Mouse (Mus musculus) left cerebral cortex, adult 2 months (tissue): Measurements from ENCODE around the gene Nudt22. TPM values are rescaled to one million over a fixed set of nuclear protein-coding genes. Genes with fewer than 3 reads are reported as not detected.

Experiments
- DNase-seq, 2 experiments: peaks; one replicate each; pipeline ENCODE4 v3.0.0; 2021 to 2022; ENCODE audit warnings: low spot score in 2 of 2, mixed read lengths in 1 of 2; ENCODE audit errors: extremely low spot score in 1 of 2
- H3K27ac ChIP-seq: fragments of 200-600 bp; 2 replicates; pipeline ENCODE4 v1.8.1; 2022
- H3K4me3 ChIP-seq: fragments of 200-600 bp; 2 replicates; pipeline ENCODE4 v1.8.1; 2022
- CTCF ChIP-seq: fragments of 200-600 bp; IDR thresholded peaks from 2 replicates; pipeline ENCODE4 v1.8.1; 2022; ENCODE audit warnings: antibody characterized with exemption, mild to moderate bottlenecking, moderate library complexity
- intact Hi-C: fragments of 180-260 bp; cut with DNase I; formaldehyde crosslinking; loops from one replicate; pipeline ENCODE4 v1.15.1; 2025
- long read RNA-seq, 2 experiments: library from polyadenylated mRNA; stranded (forward); transcript quantifications; one replicate each; pipeline ENCODE4 v2.0.0; 2021; ENCODE audit warnings: borderline mapping rate in 2 of 2
- total RNA-seq, 2 experiments: library from RNA; stranded (reverse); gene quantifications; 2 replicates each; pipeline ENCODE4 v1.2.3; 2021

Gene Nudt22
- total RNA-seq, result 10 to 100 TPM; 15.8 to 16.8 TPM
- long read RNA-seq, experiment 1, transcript Nudt22-201 (6 exons, 1,000 nt), result major isoform, 6 of 7 reads
- long read RNA-seq, experiment 1, partial matches to known transcripts, result 1 of 7 reads
- long read RNA-seq, experiment 1, other reads (novel, unspliced or antisense), result 0 of 7 reads
- long read RNA-seq, experiment 2, partial matches to known transcripts, result 2 of 4 reads
- long read RNA-seq, experiment 2, other reads (novel, unspliced or antisense), result 0 of 4 reads

DNA sequence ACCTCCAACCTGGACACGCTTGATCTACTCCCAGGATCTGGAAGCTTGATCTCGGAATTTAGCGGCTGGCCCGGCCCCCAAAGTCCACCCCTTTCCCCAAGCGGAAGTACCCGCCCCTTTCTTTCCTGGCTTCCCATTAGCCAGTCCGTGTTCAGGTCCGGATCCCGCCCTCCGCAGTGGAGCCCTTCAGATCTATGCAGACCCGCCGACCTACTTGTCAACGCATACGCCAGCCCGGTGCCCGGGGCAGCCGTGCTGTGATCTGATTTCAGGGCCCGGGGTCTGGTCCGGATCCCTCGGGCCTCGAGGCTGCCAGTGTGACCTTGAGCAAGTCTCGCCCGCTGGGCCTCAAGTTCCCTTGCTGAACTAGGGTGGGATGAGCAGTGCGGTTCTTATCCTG is at the start of gene Nudt22, which contains the start of gene Trpt1:
Nudt22 (minus strand) TSS at position 112 of the 400 bp plus-strand sequence.
Trpt1 (plus strand) TSS at position 126 of the 400 bp plus-strand sequence.
- peak within 1 kb of the TSS; percentile 89 for H3K27ac ChIP-seq
- H3K4me3 ChIP-seq, result peak within 1 kb of the TSS; percentile 89
- intact Hi-C loops, result loop anchor here (2.0 kb wide), 1 partner anchor 23 kb away; the partner anchor contains the start of gene Fermt3
- TF ChIP-seq CTCF, result no peak
- DNase-seq, result peak; percentile 79 to 80

DNA sequence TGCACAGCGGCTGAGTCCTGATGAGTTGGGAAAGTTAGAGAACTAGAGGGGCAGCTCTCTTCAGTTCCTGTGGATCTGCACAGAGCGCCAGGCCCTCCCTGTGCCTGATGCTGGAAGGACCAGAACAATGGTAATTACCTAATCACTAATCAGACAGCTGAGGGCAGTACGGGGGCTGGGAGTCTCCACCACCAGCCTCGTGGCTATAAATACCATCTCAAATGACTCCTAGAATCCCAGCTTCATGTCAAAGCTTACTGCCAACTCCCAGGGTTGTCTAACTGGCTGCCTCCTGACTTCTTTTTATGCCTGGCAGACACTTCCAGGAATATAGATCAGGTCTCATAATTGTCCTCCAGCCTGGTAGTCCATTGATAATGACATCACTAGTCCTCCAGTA is 48.8 kb upstream of the Nudt22 start:
- DNase-seq, result no peak
- TF ChIP-seq CTCF, result no peak
- intact Hi-C loops, result no loop called here
- Histone ChIP-seq H3K27ac (no peak overlapping the region), H3K4me3 (no peak overlapping the region)

DNA sequence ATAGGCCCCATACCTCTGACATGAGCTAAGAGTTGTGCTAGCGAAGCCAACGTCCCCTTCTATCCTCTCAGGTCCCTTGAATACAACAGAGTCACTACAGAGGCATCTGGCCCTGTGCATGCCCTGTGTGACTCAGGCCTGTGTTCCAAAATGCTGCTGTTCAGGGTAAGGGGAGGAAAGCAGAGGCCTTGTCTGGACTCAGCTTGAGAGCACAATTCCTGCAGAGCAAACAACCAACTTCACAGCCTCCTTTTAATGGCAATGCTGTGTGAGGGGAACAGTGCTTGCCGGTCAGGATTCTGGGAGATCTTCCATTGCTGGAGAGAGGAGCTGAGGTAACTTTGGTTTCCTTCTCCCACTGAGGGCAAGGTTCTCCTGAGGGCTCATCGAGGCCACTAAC is 48.4 kb upstream of the Nudt22 start:
- no peak overlapping the region for H3K4me3 ChIP-seq
- DNase-seq, result no peak
- H3K27ac ChIP-seq, result no peak overlapping the region
- intact Hi-C loops, result no loop called here
- no peak for TF ChIP-seq CTCF

DNA sequence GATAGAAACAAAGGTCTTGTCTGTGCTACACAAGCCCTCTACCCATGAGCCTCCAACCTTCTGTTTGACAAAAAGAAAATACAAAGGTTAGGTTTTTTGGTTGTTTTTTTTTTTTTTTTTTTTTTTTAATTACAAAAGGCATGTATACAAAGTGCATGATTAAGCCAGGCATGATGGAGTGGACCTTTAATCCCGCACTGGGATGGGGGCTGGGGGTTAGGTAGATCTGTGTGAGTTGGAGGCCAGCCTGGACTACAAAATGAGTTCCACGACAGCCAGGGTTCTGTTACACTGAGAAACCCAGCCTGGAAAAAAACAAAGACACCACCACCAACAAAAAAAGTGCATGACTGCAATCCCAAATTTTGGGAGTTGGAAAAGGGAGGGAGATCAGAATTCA is 45.3 kb upstream of the Nudt22 start:
- no peak for TF ChIP-seq CTCF
- Histone ChIP-seq H3K4me3 (no peak overlapping the region), H3K27ac (no peak overlapping the region; the same call in 1 of the 2 replicates)
- intact Hi-C loops, result no loop called here
- DNase-seq, result no peak

DNA sequence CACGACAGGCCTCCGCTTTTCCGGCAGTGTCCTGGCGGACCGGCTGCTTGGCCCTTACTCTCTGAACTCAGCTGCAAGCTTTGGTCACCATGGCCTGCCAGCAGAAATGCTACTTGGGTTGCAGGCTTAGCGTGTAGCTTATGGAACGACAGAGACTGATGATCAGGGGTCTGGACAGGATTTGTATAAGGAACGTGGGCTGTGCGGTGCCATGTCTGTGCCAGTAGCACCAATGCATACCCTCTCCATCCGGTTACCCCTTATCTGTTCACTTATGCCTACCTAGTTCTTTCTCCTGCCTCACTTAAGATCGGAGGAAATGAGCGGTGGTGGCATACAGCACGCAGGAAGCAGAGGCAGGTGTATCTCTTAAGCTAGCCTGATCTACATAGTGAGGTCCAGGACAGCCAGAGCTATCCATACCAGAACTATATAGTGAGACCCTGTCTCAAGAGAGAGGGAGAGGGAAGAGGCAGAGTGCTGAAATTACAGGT is 44.8 kb upstream of the Nudt22 start:
- no peak for TF ChIP-seq CTCF
- DNase-seq, result no peak
- intact Hi-C loops, result no loop called here
- Histone ChIP-seq H3K4me3 (peak overlapping the region; percentile 60), H3K27ac (peak overlapping the region; percentile 98)

DNA sequence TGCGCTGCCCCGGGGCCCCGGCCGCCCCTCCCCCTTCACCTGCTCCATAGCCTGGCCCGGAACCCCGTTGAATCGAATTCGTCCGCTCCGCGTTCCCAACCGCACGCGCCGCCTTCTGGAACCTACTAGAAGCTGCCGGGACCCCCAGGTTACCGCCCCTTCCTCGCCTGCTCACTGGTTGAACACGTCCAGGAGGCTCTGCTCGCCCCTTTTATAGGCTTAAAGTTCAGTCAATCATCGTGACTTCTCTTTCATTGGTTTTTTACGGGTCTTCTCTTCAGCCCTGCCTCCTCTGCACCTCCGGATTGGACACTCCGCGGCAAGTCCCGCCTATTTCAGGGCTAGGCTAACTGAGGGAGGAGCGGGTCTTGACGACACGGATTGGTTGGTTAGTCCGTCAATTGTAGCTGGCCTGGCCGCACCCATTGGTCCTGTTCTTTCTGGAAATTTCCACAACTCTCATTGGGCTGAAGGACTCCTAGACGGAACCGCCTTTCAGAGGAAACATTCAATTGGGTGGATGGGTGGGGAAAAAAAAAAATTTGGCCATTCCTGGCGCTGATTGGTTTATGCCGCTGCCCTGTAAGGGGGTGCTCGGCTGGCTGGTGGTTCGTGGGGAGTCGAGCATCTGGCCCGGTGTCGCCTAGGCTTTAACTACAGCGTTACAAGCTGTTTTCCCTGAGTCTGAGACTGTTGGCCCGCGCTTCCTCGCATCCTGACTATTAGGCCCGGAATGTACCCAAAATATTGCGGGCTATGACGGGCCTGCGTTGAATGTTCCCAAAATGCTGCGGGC is 44.1 kb upstream of the Nudt22 start, which contains the start of gene Stip1:
Stip1 (minus strand) TSS at position 127 of the 796 bp plus-strand sequence.
- H3K27ac ChIP-seq, result peak within 1 kb of the TSS; percentile 98
- H3K4me3 ChIP-seq, result peak within 1 kb of the TSS; percentile 88
- TF ChIP-seq CTCF, result peak; percentile 40
- intact Hi-C loops, result loop anchor here (5.0 kb wide), 1 partner anchor 118 kb away; the partner anchor contains the start of gene Esrra
- peak; percentile 97 to 99 for DNase-seq

DNA sequence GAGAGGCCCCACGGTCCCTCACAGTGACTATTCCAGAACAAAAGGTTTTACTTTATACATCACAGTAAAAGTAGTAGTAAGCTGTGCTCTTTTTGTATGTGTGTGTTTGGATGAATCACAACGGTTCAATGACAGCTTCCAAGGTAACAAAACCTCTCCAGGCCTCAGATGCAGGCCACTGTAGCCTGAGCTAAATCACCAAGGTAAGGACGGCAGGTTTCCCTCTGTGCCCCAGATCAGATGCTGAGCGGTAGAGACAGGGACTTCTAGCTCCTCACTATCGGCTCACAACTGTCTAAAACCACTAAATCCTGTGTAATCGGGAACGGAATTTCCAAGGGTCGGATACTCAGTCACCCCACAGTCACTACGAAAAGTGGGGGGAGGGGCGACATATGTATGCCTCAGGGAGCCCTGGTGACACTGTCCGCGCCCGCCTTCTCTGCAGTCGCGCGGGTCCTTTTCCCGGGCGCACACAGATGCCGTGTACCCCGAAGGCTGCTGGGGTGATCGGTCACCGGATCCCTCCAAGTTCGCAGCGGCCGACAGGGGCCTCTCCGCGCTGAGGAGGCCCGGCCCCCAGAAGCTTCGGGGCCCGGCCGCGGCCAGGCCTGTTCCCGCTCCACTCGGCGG is 43.3 kb upstream of the Nudt22 start:
- peak in 1 of 2 experiments; percentile 50 for DNase-seq
- Histone ChIP-seq H3K4me3 (peak overlapping the region; percentile 88), H3K27ac (peak overlapping the region; percentile 75)
- intact Hi-C loops, result loop anchor here (5.0 kb wide), 1 partner anchor 117 kb away; the partner anchor contains the start of gene Esrra
- TF ChIP-seq CTCF, result no peak

DNA sequence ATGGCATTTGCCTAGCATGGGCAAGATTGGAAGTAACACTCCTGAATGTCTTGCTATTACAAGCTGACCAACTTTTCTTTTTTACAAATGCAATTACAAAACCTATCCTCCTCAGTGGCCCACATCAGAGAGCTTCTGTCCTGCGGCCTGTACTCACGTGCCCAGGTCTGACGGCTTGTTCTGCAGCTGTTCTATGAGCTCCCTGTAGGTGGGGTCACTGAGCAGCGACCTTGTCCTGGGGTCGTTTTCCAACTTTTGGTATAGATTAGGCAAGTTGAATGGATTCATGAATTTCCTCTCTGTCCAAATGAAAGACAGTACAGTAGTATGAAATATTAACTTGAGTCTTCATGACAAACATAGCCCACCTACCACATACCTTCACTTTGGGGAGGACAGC is 38.1 kb upstream of the Nudt22 start:
- no peak; the same call in 1 of the 2 replicates for TF ChIP-seq CTCF
- Histone ChIP-seq H3K27ac (no peak overlapping the region), H3K4me3 (no peak overlapping the region)
- no peak for DNase-seq
- intact Hi-C loops, result no loop called here

DNA sequence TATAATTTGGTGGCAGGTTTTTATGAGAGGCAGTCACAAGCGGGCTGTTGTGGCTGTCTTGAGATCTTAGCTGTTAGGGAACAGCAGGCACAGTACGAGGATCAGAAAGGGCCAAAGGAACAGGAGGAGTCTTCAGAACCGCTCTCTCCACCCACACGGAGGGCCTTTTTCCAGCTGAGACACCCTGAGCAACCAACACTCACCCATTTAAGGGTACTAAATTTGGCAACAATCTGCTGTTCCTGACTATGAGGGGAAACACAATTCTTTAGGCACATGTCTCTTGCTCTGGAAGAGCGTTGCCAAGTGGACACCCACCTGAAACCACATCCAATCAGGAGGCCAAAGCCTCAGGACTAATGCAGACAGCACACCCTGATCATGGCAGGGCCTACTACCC is 33.6 kb upstream of the Nudt22 start:
- DNase-seq, result peak; percentile 30 to 63
- TF ChIP-seq CTCF, result no peak
- no peak overlapping the region for H3K4me3 ChIP-seq
- peak overlapping the region; percentile 40 for H3K27ac ChIP-seq
- intact Hi-C loops, result no loop called here

DNA sequence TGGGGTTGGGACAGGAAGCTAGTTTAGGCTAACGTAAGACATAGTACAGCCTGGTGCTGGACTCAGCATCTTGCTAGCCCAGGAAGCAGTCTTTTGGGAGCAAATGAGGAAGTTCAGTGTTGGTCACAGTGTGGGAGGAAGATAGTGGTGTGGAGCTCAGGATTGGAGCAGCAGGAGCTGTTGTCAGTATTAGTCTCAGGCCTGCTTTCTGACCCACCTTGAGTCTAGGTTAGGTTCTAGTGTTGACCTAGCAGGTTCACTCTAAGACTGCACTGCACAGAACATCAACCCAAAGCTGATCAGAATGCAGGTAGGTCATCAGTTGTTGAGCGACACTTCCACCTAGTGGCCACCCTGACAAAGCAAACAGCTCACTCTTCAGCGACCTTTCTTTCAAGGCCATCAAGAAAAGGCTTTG is 24.3 kb upstream of the Nudt22 start:
- TF ChIP-seq CTCF, result peak; percentile 69
- Histone ChIP-seq H3K27ac (no peak overlapping the region), H3K4me3 (no peak overlapping the region)
- intact Hi-C loops, result loop anchor here (1.0 kb wide), 1 partner anchor 96 kb away; no protein-coding TSS in a partner anchor
- no peak for DNase-seq

DNA sequence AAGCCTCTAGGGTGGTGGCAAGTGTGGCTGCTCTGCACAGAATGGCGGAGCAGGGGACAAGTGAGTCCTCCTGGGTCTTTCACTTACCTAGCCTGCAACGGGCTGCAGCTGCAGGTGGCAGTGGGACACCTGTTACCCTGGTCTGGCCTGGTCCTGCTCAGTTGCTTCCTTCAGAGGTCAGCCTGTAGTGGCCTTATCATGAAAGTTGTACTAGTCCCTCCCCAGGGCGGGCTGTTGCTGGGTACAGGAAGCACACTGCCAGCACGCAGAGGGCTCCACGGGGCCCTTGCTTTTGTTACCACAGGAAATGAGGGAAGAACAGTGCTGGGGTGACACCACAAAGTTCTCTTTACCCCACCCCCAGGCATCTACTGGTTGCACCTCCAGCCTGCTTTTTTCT is 23.3 kb upstream of the Nudt22 start, which contains the start of gene Fermt3:
Fermt3 (minus strand) TSS at position 279 of the 400 bp plus-strand sequence.
- TF ChIP-seq CTCF, result no peak
- DNase-seq, result no peak
- intact Hi-C loops, result loop anchor here (2.0 kb wide), 1 partner anchor 22 kb away; the partner anchor contains the start of genes Nudt22 and Trpt1
- no peak within 1 kb of the TSS; the same call in 1 of the 2 replicates for H3K27ac ChIP-seq
- H3K4me3 ChIP-seq, result no peak within 1 kb of the TSS
